Mouse (Mus musculus): ENCODE results near the gene Ing5.

- TF ChIP-seq CTCF (conservative IDR thresholded peaks at IDR 0.05; ENCODE audit: insufficient read depth, insufficient read length, low read depth, low read length) (no peak), POLR2A (IDR thresholded peaks at IDR 0.05; ENCODE audit: low read depth, low read length) (no peak)
Observed at GRCm38 (mm10) chr1:93857370-93857769, 53.6 kb downstream of the Ing5 start.

Data from kidney, adult 2 months (tissue).